Mouse (Mus musculus) embryonic stem cell, embryonic (primary cell): ENCODE data around the gene Tbpl1.

ENCODE experiments used
- CTCF ChIA-PET, 4 experiments: fragments of 300-600 bp in 2 of 4; fragments of 350-600 bp in 2 of 4; sonication (Branson Sonifier 250); formaldehyde crosslinking; loops; one replicate each; lab custom pipeline; 2022; ENCODE audit warnings: inconsistent platforms in 2 of 4; lab: Charles Lee
- POLR2A ChIA-PET, 4 experiments: fragments of 300-600 bp in 2 of 4; fragments of 350-600 bp in 2 of 4; sonication (Branson Sonifier 250); formaldehyde crosslinking; loops; one replicate each; lab custom pipeline; 2022; ENCODE audit warnings: antibody characterized with exemption in 4 of 4, inconsistent platforms in 1 of 4; lab: Charles Lee

Gene Tbpl1

GRCm38 (mm10) chr10:22674176-22674575, 57.6 kb downstream of the Tbpl1 start:
- CTCF ChIA-PET = no interaction called here

GRCm38 (mm10) chr10:22668509-22668908, 63.2 kb downstream of the Tbpl1 start:
- ChIA-PET CTCF (interaction anchor here in 1 of 4 experiments (0.6 kb wide), 1 partner anchor 251 kb away, joined by 3 read pairs; no protein-coding TSS in a partner anchor), POLR2A (no interaction called here)

More at GRCm38 (mm10) chr10:22674176-22674575, 57.6 kb downstream of the Tbpl1 start:
- POLR2A ChIA-PET = interaction anchor here in 1 of 4 experiments (0.7 kb wide), 1 partner anchor 23 kb away, joined by 3 read pairs; no protein-coding TSS in a partner anchor

GRCm38 (mm10) chr10:22660286-22661000, 71.3 kb downstream of the Tbpl1 start:
- ChIA-PET POLR2A (no interaction called here), CTCF (no interaction called here)

GRCm38 (mm10) chr10:22659386-22659725, 72.4 kb downstream of the Tbpl1 start:
- POLR2A ChIA-PET = interaction anchor here in 1 of 4 experiments (0.7 kb wide), 1 partner anchor 310 kb away, joined by 3 read pairs; no protein-coding TSS in a partner anchor
- CTCF ChIA-PET = interaction anchor here in 1 of 4 experiments (0.6 kb wide), 1 partner anchor 199 kb away, joined by 4 read pairs; no protein-coding TSS in a partner anchor

GRCm38 (mm10) chr10:22658534-22659385, 73.0 kb downstream of the Tbpl1 start:
- ChIA-PET CTCF (no interaction called here), POLR2A (interaction anchor here in 2 of 4 experiments (0.7 to 0.9 kb wide), 2 partner anchors 14 to 309 kb away, joined by 3 read pairs; partner anchors contain the start of gene Slc2a12 (in 1 of the 2))
